Mouse (Mus musculus) spleen, adult 2 months (tissue): ENCODE data around the gene Lrp4.

Experiments used
- CTCF ChIP-seq: fragments of 200-500 bp; IDR thresholded peaks from 2 replicates; pipeline ENCODE4 v1.5.1; 2011; ENCODE audit warnings: mild to moderate bottlenecking, inconsistent platforms; ENCODE audit not compliant: insufficient read depth, insufficient read length, insufficient replicate concordance; ENCODE audit errors: extremely low read depth
- POLR2A ChIP-seq: fragments of 200-500 bp; IDR thresholded peaks from 2 replicates; pipeline ENCODE4 v1.6.1; 2011; ENCODE audit warnings: low read depth, low read length, inconsistent platforms

DNA sequence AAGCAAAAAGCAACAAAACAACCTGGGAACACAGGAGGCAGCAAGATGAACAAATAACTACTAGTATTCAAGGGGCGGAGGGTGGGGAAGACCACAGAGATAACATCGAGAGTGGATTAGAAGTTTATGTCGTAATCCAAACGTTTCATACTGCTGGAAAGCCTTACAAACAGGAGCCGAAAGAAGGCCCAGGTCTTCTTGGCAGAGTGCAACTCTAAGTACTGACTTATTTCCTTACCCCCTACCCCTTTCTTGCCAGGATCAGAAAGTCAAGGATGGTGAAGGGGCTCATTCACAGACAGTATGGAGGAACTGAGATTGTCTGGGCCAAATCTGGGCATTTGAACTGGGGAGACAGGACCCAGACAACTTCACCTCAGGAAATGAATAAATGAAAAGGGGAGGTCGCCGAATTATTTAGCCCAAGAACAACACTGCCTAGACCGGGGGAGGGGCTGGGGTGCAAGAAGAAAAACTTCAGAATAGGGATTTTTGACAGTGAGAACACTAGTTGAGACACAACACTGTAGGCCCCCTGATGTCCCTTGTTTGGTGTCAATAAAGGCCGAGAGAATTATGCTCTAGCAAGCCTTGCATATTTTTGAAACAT is 715 bp upstream of the Lrp4 start:
- TF ChIP-seq CTCF (no peak), POLR2A (no peak)
